Mouse (Mus musculus) left cerebral cortex, postnatal 10 days (tissue): ENCODE results near the gene Dhps. TPM values are rescaled to one million over a fixed set of nuclear protein-coding genes. Genes with fewer than 3 reads are reported as not detected.
"Not testable (repeated sequence)": the region's sequence is repeated elsewhere in the genome, so short reads cannot be mapped to it uniquely, and the experiment has no call there.

Experiments used
- DNase-seq, 2 experiments: peaks; one replicate each; pipeline ENCODE4 v3.0.0; 2021 to 2022; ENCODE audit warnings: low spot score in 2 of 2, mixed read lengths in 1 of 2; ENCODE audit errors: extremely low spot score in 1 of 2
- intact Hi-C: fragments of 180-260 bp; cut with DNase I; formaldehyde crosslinking; loops from one replicate; pipeline ENCODE4 v1.15.1; 2025
- total RNA-seq, 2 experiments: library from RNA; stranded (reverse); gene quantifications; 2 replicates each; pipeline ENCODE4 v1.2.3; 2021

The Dhps gene
- total RNA-seq, 2 experiments from 2014 or later, result 72.3 to 78.4 TPM

DNA sequence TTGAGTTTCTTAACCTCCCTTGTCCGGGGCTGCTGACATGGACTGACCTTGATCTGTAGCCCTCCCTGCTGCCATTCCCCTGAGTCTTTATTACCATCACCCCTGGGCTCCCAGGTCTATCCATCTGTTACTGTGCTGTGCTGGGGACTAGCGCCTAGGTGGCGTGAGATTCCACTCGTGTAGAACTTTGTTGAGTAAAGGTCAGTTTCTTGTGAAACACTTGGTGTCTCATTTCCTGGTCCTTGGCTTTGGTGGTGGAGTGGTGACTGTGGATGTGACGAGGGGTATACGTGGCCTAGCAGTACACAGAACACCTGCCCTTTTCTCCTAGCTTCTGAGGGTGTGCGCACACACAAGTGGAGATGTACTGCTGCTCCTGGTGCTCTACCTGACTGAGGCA lies 14.2 kb upstream of the Dhps start:
- intact Hi-C loops, result no loop called here
- no peak for DNase-seq

DNA sequence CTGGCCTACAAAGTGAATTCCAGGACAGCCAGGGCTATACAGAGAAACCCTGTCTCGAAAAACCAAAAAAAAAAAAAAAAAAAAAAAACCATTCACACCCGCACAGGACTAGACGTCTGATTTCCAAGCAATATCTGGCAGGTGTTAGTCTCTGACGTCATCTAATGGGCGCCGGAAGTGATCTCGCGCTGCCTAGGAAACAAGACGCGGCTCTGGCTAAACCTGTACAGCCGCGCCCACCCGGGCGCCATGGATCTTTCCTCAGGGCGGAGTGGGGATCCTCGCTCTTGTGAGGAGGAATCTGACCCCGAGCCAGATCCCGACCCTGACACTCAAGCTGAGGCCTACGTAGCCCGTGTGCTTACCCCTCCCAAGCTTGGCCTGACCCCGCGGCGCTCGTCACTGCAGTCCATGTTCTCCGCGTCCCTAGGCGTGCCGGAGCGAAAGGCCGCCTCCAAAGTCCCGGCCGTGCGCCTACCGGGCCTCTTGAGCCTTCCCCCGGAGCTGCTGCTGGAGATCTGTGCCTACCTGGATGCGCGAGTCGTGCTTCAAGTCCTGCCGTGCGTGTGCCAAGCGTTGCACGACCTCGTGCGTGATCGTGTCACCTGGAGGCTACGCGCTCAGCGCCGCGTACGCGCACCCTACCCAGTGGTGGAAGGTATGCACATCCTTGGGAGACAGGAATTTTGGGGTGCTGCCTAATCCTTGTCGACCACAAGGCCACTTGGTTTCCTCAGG lies 11.5 kb upstream of the Dhps start, which contains the start of gene Fbxw9:
Gene Fbxw9, plus strand, starts transcription at position 177 of the 738 bp plus-strand sequence.
- intact Hi-C loops, result no loop called here
- DNase-seq, result peak; percentile 92 to 94

DNA sequence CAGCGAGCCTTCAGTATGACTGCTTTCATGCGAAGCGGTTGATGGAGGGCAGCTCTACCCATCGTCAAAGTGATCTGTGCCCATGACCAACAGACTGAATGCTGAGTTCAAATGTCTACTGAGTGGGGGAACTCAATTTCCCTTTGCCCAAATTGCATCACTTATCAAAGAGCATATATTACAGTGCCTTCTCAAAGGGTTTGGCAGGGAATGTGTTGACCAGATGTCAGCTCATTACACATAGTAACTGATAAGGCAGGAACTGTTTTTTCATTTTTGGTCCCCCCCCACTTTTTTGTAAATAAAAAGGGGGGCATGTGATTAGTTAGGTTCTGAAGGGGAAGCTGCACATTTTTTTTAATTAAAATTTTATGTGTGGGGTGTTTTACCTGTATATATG lies 9.0 kb upstream of the Dhps start:
- intact Hi-C loops, result no loop called here
- no peak for DNase-seq

DNA sequence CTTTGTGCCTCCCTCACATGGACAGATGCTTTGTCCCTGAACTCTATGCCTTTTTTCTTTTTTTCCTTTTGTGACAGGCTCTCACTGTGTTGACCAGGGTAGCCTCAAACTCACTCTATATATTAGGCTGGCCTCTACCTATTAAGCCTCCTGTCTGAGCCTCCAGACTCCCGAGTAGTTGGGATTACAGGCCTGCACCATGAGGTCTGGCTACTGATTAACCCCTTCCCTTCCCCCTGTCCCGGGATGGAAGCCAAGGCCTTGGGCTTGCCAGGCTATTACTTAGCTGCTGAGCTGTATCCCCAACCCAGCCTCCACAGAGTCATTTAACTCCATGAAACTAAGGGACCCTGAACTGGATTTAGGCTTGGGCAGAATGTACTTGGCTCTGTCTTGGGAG lies 6.3 kb upstream of the Dhps start:
- intact Hi-C loops, result no loop called here

DNA sequence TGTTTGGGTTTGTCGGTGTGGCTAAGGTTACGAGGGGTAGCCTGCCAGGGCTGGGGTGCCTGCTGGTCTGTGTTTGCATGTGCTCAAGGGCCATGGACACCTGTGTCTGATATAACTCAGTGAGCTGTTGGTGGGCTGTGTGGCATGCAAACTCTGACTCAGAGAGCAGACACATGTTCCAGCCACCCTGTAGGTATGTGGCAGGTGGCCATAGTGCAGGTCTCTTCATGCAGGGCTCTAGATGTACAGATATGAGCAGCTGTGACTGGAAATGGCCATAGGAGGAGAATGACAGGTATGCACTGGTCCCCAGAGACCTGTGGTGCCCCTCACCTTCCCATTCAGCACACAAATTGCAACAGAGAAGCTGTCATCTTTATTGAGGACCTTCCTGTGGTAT lies 4.4 kb upstream of the Dhps start:
- intact Hi-C loops, result no loop called here
- DNase-seq, result no peak

More for the DNA sequence above, 6.3 kb upstream of the Dhps start:
- no peak for DNase-seq

DNA sequence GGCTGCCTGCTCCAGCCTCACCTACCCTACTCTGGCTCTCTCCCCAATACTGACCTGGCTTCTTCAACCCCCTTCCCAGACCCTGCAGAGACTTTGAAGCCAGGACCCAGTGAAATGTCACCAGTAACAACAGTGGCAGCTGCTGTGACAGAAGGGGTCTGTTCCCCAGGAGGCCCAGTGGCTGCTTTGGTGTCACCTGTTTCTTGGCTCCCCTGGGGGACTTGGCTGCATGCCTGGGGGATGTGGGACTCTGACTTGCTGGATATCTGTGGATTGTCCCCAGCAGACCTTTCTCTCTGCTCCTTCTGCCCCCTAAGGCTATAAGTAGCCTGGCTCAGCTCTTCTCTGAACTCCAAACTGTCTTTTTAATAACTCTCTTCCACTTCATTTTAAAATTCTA lies 3.6 kb upstream of the Dhps start, which contains the start of gene Gm5741:
Gene Gm5741, minus strand, starts transcription at position 1 of the 400 bp plus-strand sequence.
- intact Hi-C loops, result no loop called here
- no peak for DNase-seq

DNA sequence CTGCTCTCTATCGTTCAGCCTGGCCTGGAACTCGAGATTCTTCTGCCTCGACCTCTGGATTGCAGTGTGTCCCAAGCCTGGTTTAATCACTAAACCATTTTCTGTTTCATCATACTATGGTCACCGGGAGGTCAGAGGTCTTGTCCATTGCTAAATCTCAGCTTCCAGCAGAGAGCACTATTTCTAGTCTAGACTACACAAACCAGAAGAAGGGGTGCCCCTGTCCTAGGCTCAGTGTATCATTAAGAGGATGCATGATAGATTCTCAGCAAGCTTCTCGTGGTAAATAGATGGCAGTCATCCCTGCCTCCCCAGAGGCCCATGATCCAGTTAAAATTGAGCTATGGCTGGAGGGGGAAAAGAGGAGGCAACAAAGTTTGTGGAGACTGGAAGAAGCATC lies 516 bp upstream of the Dhps start:
- DNase-seq, result no peak
- intact Hi-C loops, result no loop called here

DNA sequence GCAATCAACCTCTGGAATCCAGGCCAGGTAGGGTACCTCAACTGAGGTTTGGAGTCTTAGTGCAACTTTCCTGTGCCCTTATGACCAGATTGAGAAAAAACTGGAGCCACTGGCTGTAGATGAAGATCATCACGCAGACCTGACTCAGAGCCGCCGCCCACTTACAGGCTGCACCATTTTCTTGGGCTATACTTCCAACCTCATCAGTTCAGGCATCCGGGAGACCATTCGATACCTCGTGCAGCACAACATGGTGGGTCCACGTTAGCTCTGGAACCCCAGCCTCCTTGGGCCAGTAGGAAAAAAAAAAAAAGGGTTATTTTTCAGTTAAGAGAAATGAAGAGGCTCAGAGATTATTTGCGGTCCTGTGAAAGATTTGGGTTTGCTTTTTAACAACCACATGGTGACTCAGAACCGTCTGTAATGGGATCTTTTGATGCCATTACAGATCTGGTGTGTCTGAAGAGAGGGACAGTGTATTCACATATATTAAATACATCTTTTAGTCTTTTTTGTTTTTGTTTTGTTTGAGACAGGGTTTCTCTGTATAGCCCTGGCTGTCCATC lies 890 bp downstream of the Dhps start:
- intact Hi-C loops, result no loop called here
- DNase-seq, result no peak

DNA sequence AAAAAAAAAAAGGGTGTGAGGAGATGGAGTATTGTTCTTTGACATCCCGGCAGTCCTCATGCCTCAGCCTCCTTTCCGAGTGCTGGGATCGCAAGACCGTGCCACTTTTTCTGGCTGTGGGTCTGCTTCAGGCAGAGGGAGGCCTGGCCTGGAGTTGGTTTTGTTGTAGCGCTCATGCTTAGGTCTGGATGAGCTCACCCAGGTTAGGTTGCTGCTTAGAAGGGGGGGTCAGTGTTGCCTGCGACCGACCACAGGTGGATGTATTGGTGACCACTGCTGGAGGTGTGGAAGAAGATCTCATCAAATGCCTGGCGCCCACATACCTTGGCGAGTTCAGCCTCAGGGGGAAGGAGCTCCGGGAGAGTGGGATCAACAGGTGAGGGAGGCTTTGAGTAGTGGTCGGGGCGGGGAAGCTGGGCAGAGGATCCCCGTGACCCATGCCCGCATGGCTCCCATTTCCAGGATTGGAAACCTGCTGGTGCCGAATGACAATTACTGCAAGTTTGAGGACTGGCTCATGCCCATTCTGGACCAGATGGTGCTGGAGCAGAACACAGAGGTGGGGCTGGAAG lies 1.6 kb downstream of the Dhps start:
- DNase-seq, result no peak
- intact Hi-C loops, result no loop called here

DNA sequence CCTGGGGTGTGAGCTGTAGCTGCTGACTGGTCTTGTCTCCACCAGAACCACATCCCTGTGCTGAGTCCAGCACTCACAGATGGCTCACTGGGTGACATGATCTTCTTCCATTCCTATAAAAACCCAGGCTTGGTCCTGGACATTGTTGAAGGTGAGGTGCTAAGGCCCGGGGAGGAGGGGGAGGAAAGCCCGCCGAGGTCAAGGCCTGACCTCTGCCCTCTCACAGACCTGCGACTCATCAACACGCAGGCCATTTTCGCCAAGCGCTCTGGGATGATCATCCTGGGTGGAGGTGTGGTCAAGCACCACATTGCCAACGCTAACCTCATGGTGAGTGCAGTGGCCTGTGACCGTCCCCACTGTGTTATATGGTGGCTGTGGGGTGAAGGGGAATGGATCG lies 2.6 kb downstream of the Dhps start:
- DNase-seq, result no peak
- intact Hi-C loops, result no loop called here

DNA sequence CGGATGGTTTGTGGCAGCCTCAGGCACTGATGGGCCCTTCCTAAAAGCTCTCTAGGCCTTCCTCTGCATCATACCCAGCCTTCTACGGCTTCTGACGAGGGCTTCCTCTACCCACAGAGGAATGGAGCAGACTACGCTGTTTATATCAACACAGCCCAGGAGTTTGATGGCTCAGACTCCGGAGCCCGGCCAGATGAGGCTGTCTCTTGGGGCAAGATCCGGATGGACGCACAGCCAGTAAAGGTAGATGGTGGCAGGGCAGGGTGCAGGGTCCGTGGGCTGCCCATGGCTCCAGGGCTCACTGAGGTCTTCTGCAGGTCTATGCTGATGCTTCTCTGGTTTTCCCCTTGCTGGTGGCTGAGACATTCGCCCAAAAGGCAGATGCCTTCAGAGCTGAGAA lies 3.1 kb downstream of the Dhps start:
- DNase-seq, result no peak
- intact Hi-C loops, result no loop called here

DNA sequence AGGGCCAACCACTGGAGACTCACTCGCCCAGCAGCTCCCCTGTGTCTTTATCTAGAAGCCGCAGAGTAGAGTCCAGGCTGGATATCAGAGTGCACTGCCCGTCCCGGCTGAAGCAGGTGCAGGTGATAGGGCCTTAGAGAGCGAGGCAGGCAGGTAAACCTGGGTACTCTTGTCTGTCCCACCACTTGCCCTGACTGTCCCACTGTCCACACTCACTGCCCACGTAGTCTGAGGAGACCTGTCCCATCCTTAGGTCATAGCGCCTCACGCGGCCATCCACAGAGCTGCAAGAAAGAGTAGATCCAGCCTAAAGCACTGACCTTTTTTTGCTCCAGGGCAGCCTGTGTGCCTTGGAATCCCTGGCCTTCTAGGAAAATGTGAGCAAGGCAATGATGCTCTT lies 4.4 kb downstream of the Dhps start:
- DNase-seq, result peak in 1 of 2 experiments; percentile 66
- intact Hi-C loops, result no loop called here

DNA sequence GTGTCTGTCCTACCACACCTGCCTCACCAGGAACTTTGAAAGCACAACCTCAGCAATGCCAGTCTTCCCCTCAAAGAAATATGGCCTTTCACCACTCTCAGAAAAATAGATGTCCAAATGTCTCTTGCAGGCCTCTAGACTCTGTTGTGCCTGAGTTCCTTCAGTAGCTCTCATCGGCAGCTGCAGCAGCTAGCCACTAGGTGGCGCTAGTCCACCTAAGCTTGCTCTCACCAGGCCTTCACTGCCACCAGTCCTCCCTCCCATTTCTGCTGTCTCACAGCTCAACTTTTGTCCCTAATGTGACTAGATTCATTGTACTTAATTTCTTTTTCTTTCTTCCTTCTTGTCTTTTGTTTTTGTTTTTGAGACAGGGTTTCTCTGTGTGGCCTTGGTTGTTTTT lies 5.4 kb downstream of the Dhps start:
- DNase-seq, result peak; percentile 82 to 83
- intact Hi-C loops, result no loop called here

DNA sequence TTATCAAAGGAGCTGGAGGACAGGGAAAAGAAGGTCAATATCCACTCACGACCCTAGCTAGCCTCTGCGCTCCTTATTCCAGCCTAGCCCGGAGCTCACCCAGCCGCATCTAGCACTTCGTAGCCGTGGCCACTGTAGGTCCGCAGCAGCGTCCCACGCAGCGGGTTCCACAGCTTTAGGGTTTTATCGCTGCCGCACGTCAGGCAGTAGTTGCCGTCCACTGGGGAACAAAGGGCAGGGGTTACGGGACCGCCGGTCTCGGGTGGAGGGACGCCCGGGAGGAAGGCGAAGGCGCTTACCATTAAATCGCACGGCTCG lies 8.6 kb downstream of the Dhps start:
- DNase-seq, result peak in 1 of 2 experiments; percentile 66
- intact Hi-C loops, result loop anchor here (2.0 to 5.0 kb wide), 2 partner anchors 95 to 192 kb away; no protein-coding TSS in a partner anchor

DNA sequence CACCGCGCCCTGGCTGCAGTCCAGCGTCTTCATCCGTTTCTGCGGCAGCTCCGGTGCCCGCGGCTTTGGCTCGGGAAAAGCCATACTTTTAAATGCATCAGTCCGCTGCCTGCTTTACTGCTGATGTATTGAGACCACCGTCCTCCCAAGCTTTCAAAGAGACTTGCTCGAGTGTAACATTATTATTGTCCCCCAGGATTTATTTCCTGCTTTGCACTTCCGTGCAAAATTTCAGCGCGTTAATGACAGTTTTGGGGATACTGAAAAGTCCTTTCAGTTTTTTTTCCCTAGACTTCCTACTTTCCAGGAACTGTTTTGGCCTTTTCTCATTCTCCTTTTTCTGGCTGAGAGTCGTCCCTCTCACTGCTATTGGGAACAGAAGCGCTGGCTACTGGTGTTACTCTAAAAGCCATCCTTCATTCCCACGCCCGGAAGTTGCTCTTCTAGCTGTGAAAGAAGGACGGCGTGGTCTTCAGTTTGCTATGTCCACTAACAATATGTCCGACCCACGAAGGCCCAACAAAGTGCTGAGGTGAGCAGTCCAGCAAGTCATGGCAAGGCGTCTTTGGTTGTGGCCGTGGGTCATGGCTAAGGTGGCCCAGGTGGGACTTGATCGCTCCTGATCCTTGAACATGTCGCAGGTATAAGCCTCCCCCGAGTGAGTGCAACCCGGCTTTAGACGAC lies 9.1 kb downstream of the Dhps start, which contains the start of gene Wdr83os:
Gene Wdr83os, plus strand, starts transcription at position 209 of the 684 bp plus-strand sequence.
- DNase-seq, result peak; percentile 43 to 53
- intact Hi-C loops, result loop anchor here (2.0 to 5.0 kb wide), 2 partner anchors 94 to 192 kb away; no protein-coding TSS in a partner anchor

DNA sequence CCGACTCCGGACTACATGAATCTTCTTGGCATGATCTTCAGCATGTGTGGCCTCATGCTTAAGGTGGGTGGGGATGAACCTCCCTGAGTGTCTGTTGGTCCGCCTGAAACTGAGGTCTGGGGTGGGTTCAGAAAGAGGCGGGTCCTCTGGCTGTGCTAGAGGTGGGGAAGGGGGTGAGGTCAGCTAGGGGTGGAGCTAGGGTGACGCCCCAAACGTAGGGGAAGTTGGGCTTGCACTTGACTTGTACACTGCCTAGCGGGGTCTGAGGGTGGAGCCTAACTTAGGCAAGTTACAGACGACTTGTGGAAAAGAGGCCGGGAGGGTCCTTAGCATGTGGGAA lies 9.6 kb downstream of the Dhps start, which contains the start of gene Wdr83:
Gene Wdr83, minus strand, starts transcription at position 91 of the 340 bp plus-strand sequence.
- peak in 1 of 2 experiments; percentile 66 for DNase-seq
- intact Hi-C loops, result loop anchor here (2.0 to 5.0 kb wide), 2 partner anchors 94 to 191 kb away; no protein-coding TSS in a partner anchor

DNA sequence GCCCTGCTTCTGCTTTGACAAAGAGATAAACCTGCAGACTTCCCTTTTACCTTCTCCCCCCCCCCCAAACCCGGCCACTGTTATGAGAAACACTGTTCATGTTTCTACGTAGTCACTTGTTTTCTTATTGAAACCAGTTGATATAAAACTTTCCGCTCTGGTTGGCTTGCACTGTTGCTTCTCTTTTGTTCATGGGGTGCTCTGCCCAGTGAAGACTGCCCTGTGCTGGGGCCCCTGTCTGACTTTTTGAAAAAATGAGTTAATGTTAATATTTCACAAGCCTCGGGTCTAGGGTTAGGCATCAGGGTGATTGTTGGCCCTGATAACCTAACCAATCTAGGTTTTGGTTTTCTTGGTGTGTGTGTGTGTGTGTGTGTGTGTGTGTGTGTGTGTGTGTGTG lies 10.6 kb downstream of the Dhps start:
- DNase-seq, result not testable (repeated sequence)
- intact Hi-C loops, result loop anchor here (5.0 kb wide), 1 partner anchor 190 kb away; no protein-coding TSS in a partner anchor

DNA sequence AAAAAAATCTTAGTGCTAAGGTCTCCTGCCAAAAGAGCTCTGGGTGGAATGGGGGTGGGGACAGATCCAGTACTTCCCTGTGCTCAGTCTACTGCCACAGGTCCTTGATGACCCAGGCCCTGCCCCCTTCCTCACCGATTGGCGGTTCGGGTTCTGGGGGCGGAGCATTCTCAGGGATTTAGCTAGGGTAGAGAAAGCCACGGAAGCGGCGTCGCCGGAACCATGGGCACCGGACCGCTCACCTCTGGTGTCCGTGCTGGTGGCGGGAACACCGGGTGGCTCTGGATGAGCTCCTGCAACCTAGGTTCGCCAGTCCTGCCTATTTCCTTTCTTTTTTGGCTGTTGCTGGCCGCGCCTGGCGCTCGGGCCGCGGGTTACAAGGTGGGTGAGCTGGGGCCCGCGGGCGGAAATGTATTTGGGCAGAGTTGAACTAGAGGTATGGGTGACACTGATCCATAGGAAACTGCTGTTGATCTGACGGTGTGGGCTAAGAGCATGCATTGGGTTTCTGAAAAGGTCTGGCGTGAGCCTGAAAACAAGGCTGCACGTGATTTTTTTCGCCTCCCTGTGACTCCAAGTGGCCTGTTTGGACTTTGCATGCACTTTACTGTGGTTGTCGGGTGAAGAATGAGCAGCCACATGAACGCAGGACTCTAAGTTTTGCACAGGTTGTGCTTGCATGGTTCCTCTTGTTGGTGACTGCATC lies 11.7 kb downstream of the Dhps start, which contains the start of gene Man2b1:
Gene Man2b1, plus strand, starts transcription at position 163 of the 706 bp plus-strand sequence.
- intact Hi-C loops, result loop anchor here (5.0 kb wide), 1 partner anchor 189 kb away; no protein-coding TSS in a partner anchor
- peak; percentile 85 to 95 for DNase-seq

DNA sequence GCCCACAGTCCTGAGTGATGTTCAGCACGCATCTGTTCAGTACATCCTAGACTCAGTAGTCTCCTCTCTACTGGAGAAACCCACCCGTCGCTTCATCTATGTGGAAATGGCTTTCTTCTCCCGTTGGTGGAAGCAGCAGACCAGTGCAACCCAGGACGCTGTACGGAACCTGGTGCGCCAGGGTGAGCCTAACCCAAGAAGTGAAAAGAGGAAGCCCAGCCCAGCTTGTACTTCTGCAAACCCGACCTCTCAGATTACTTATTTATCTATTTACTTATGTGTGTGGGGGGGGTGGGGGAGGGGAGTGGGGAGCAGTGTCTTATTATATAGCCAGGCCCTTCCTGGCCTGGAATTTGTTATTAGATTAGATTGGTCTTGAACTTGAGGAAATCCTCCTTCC lies 13.1 kb downstream of the Dhps start:
- intact Hi-C loops, result loop anchor here (5.0 kb wide), 1 partner anchor 188 kb away; no protein-coding TSS in a partner anchor

More for the DNA sequence above, 13.1 kb downstream of the Dhps start:
- DNase-seq, result peak in 1 of 2 experiments; percentile 30
